Mouse (Mus musculus) urinary bladder, postnatal 14 days (tissue): ENCODE measurements around the gene Nudt13.
"Not testable (repeated sequence)": the region's sequence is repeated elsewhere in the genome, so short reads cannot be mapped to it uniquely, and the experiment has no call there.

Source experiments
- DNase-seq: peaks from one replicate; pipeline ENCODE4 v3.0.0; 2021; ENCODE audit warnings: low spot score

The Nudt13 gene

GRCm38 (mm10) chr14:20294117-20294892 is at the start of gene Nudt13:
Gene Nudt13, plus strand, starts transcription at chr14:20294697.
- DNase-seq, result peak; percentile 87

- no peak for DNase-seq
Measured at GRCm38 (mm10) chr14:20245318-20245717, 49.2 kb upstream of the Nudt13 start.

GRCm38 (mm10) chr14:20245861-20246260 is 48.6 kb upstream of the Nudt13 start:
- no peak for DNase-seq

GRCm38 (mm10) chr14:20246811-20247266 is 47.7 kb upstream of the Nudt13 start:
- DNase-seq, result peak; percentile 75

- DNase-seq, result no peak
Measured at GRCm38 (mm10) chr14:20248001-20248400, 46.5 kb upstream of the Nudt13 start.

- no peak for DNase-seq
Measured at GRCm38 (mm10) chr14:20250237-20251171, 44.0 kb upstream of the Nudt13 start.

- peak; percentile 82 for DNase-seq
Measured at GRCm38 (mm10) chr14:20258185-20259113, 36.0 kb upstream of the Nudt13 start.

- no peak for DNase-seq
Measured at GRCm38 (mm10) chr14:20262346-20262745, 32.2 kb upstream of the Nudt13 start.

GRCm38 (mm10) chr14:20268421-20268820 is 26.1 kb upstream of the Nudt13 start:
- DNase-seq, result no peak

GRCm38 (mm10) chr14:20269082-20269809 is 25.3 kb upstream of the Nudt13 start, which contains the start of gene Kcnk16:
Gene Kcnk16, minus strand, starts transcription at chr14:20269199.
- no peak for DNase-seq

- peak; percentile 29 for DNase-seq
Measured at GRCm38 (mm10) chr14:20291391-20291790, 3.1 kb upstream of the Nudt13 start.

GRCm38 (mm10) chr14:20294947-20295346 is 450 bp downstream of the Nudt13 start:
- DNase-seq, result no peak

- DNase-seq, result no peak
Measured at GRCm38 (mm10) chr14:20297616-20298015, 3.1 kb downstream of the Nudt13 start.

- peak; percentile 33 for DNase-seq
Measured at GRCm38 (mm10) chr14:20298131-20298530, 3.6 kb downstream of the Nudt13 start.

GRCm38 (mm10) chr14:20305085-20305484 is 10.6 kb downstream of the Nudt13 start:
- DNase-seq, result not testable (repeated sequence)

GRCm38 (mm10) chr14:20315137-20315536 is 20.6 kb downstream of the Nudt13 start:
- no peak for DNase-seq

- DNase-seq, result peak; percentile 52
Measured at GRCm38 (mm10) chr14:20319420-20319819, 24.9 kb downstream of the Nudt13 start.

GRCm38 (mm10) chr14:20324196-20324595 is 29.7 kb downstream of the Nudt13 start:
- DNase-seq, result no peak

- DNase-seq, result peak; percentile 81
Measured at GRCm38 (mm10) chr14:20328474-20328873, 34.0 kb downstream of the Nudt13 start.

GRCm38 (mm10) chr14:20331316-20331715 is 36.8 kb downstream of the Nudt13 start:
- DNase-seq, result no peak

- no peak for DNase-seq
Measured at GRCm38 (mm10) chr14:20339415-20339814, 44.9 kb downstream of the Nudt13 start.
